Mouse (Mus musculus): ENCODE measurements around the gene Cdk14. TPM values are rescaled to one million over a fixed set of nuclear protein-coding genes. Genes with fewer than 3 reads are reported as not detected.
A peak's percentile ranks its signal among the peaks of the same experiment; 100 is the strongest.

Cdk14 gene
- polyA plus RNA-seq, 1 experiment = 10.1 TPM

DNA sequence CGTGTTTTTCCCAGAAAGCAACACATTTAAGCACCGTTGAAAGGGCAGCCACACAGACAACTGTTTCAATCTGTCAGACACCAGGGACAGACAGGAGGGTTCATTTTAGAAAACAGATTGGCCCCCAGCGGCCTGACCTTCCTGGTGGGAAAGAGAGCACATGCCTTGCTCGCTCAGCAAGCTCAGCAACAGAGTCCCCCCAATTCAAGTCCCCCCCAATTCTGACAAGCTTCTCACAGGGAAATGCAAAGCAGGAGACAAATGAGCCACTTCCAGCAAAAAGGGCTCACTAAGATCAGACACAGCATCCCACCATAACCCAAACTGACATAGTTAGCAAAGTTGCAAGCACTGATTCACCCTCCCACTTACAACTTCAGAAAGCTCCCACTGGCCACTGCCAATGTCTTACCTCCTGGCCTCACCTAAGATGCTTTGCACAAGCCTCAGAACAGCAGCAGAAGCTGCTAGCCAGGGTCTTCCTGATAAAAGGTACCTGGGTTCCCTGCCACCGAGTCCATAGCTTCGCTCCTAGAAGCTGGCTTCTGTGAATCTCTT is 551.5 kb downstream of the Cdk14 start:
- H3K4me1 ChIP-seq (ENCODE audit: control insufficient read depth, insufficient read depth, insufficient read length, low read length) = no peaks in the 10 kb centered on the region
- no peak overlapping the region for H3K4me3 ChIP-seq (ENCODE audit: insufficient read depth, low read depth, low read length)
- no peak overlapping the region for H3K27ac ChIP-seq (replicated peaks; ENCODE audit: low read depth, low read length)

DNA sequence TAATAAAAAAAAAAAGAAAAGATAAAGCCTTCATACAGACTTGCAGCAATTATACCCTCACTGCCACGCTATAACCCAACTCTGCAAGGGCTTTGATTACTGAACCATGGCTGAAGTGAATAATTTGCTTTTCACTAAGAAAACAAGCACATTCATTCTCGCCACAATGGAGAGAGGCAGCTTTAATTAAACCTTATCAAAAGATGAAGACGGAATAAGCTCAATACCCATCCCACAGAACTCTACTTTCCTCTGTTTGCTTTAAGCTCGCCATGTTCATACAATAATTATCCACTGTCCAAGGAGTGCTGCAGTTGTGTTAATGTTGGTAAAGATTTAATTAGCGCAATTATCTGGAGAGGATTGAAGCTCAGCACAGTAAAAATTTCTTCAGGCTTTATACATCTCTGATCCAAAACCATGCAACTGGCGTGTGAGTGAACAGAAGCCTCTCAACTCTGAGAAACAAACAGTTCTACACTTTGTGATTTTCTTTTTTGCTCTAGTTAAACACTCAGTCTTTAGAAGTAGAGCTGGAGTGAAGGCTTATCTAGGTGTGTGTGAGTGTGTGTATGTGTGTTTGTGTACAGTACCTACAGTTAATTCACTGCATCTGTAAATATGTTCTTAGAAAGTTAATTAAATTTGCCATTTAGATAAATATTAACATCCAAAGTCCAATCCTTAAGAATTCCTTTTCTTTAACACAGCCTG is 552.1 kb downstream of the Cdk14 start:
- Histone ChIP-seq H3K4me1 (ENCODE audit: control insufficient read depth, insufficient read depth, insufficient read length, low read length) (no peaks in the 10 kb centered on the region), H3K4me3 (ENCODE audit: insufficient read depth, low read depth, low read length) (no peak overlapping the region), H3K27ac (replicated peaks; ENCODE audit: low read depth, low read length) (no peak overlapping the region)

DNA sequence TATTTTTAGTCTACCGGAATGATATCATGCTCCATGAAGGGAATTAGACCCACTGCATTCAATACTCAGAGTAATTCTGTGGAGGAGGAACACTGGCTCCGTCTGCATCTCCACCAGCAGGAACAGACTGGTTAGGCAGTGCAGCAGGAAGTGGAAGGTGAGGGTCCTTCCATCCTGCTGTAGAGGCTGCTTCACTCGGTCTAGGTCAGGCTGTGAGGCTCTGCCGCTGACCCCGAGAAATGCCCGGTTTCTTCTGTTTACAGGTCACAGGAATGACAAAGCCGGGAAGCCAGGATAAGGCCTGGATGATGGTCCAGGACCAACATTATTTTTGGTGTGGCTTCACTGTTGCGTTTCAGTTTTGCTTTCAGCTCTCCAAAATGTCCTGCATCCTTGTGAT is 553.2 kb downstream of the Cdk14 start:
- Histone ChIP-seq H3K27ac (replicated peaks; ENCODE audit: low read depth, low read length) (no peak overlapping the region), H3K4me3 (ENCODE audit: insufficient read depth, low read depth, low read length) (no peak overlapping the region), H3K4me1 (ENCODE audit: control insufficient read depth, insufficient read depth, insufficient read length, low read length) (no peaks in the 10 kb centered on the region)

DNA sequence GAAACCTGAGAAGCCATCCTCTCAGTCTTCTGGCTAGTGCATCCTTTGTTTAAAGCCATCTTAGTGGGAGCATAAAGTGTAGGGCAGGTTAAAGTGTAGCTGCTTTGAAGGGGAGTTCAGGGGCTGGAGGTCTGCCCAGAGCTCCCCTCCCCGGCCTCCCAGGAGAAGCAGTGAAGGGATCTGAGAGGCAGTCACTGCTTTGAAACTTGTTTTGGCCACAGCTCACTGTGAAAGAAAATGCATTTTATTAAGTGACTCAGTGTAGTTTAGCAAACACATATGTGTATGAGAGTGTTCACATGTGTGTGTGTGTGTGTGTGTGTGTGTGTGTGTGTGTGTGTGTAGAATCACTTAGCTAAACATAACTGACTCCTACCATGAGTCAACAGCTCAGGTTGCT is 554.0 kb downstream of the Cdk14 start:
- Histone ChIP-seq H3K4me3 (ENCODE audit: insufficient read depth, low read depth, low read length) (no peak overlapping the region), H3K4me1 (ENCODE audit: control insufficient read depth, insufficient read depth, insufficient read length, low read length) (no peaks in the 10 kb centered on the region), H3K27ac (replicated peaks; ENCODE audit: low read depth, low read length) (no peak overlapping the region)

DNA sequence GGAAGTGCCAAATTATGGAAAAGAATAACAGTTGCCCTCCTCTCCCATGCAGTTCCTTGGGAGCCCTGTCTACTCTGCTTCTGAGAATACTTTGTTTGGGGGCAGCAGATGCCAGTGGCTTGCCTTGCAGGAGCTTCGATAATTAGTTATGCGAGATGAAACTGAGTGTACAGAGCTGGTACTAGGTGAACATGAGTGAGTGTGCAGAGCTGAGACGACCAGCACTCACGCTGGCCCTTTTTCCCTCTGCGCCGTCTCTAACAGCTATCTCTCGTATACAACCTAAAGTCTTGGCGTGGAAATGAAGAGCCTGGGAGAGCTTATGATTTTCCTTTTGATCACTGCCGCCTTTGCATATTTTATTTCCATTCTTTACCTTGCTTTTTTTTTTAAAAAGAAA is 558.5 kb downstream of the Cdk14 start:
- no peak overlapping the region for H3K27ac ChIP-seq (replicated peaks; ENCODE audit: low read depth, low read length)
- H3K4me3 ChIP-seq (ENCODE audit: insufficient read depth, low read depth, low read length) = no peak overlapping the region
- no peaks in the 10 kb centered on the region for H3K4me1 ChIP-seq (ENCODE audit: control insufficient read depth, insufficient read depth, insufficient read length, low read length)

DNA sequence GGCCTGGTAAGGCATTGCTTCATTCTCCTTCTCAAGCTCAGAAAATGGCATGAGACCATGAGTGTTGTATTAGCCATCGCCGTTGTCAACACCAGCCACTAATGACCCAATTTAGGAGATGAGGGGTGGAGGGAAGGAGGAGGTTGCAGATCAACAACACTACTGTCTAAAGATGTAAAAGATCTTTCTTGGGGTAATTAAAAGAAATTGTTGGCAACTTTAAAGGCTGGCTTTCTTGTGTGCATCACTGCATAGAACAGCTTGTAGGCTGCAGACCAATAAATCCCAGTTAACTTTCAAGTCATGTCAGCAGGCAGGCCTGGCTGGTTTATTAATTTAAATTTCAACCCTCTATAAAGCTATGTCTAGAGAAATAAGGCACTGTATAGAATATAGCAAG is 559.0 kb downstream of the Cdk14 start:
- H3K4me1 ChIP-seq (ENCODE audit: control insufficient read depth, insufficient read depth, insufficient read length, low read length) = no peaks in the 10 kb centered on the region
- no peak overlapping the region for H3K27ac ChIP-seq (replicated peaks; ENCODE audit: low read depth, low read length)
- H3K4me3 ChIP-seq (ENCODE audit: insufficient read depth, low read depth, low read length) = no peak overlapping the region

DNA sequence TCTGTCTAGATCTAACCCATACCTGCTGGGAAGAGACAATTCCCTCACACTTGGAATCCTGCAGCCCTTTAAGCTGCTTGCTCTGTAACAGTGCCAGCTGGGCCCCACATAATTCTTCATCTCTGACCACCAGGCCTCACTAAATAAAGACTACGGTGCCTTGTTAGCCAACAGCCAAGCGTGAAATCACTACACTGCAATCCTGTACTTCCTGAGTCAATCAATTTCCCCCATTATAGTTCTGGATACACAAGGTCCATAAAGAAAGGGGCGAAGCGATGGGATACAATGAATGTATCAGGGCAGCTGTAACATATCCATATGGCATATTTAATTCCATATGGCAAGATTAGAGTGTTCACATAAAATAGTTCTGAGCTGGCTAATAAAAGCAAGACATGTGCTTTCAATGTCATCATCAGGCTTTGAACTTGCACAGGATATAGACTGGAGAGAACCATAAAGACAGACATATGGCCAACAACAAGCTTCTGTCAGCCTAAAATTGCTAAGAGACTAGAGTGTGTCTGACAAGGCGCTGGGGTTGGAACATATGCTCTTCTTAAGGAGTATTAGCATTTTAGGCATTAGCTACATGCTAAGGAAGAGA is 562.0 kb downstream of the Cdk14 start:
- no peak overlapping the region for H3K4me3 ChIP-seq (ENCODE audit: insufficient read depth, low read depth, low read length)
- no peaks in the 10 kb centered on the region for H3K4me1 ChIP-seq (ENCODE audit: control insufficient read depth, insufficient read depth, insufficient read length, low read length)
- H3K27ac ChIP-seq (replicated peaks; ENCODE audit: low read depth, low read length) = no peak overlapping the region

DNA sequence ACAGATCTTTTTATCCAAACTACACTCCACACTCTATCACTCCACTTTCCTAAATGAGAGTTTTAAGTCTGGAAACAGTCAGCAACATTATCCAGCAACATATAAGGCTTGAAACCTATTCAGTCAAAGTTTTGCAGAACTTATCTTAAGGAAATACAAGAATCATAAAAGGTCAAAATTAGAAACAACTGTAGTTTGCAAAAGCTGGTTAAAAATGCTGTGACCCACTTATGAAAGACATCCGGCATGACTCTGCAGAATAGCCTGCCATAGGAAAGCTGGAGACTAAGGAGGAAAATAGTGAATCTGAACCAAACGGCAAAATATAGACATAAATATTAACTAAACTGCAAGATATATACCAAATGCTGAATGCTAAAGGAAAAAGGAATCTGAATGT is 566.6 kb downstream of the Cdk14 start:
- no peak overlapping the region for H3K27ac ChIP-seq (replicated peaks; ENCODE audit: low read depth, low read length)
- no peaks in the 10 kb centered on the region for H3K4me1 ChIP-seq (ENCODE audit: control insufficient read depth, insufficient read depth, insufficient read length, low read length)
- H3K4me3 ChIP-seq (ENCODE audit: insufficient read depth, low read depth, low read length) = no peak overlapping the region

DNA sequence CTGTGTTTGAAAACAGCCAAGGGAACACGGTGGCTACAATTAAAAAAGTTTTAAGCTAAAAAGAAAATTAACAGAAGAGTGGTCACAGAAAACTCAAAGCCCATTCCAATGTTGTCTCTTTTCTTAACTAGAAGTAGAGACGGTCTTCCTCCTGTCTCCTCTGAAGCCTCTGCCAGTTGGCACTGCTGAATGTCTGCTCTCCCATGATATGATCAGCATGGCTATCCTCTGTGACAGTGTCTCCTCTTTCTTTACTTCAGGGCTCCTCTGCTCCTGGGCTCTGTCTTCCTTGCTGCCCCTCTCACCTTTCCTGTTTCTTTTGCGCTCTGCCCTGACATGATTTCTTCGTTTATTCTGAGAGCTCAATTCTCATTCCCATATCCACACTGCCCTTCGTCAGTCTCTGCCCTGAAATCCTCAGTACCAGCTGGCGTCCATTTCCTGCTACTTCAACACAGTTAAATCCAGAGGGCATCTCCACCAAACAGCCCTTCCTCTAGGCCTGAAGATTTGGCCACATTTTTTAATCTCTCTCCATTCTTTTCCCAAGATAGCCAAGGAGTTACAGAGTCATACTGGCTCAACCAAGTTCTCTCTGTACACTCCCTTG is 567.3 kb downstream of the Cdk14 start:
- Histone ChIP-seq H3K4me1 (ENCODE audit: control insufficient read depth, insufficient read depth, insufficient read length, low read length) (no peaks in the 10 kb centered on the region), H3K4me3 (ENCODE audit: insufficient read depth, low read depth, low read length) (no peak overlapping the region), H3K27ac (replicated peaks; ENCODE audit: low read depth, low read length) (no peak overlapping the region)

DNA sequence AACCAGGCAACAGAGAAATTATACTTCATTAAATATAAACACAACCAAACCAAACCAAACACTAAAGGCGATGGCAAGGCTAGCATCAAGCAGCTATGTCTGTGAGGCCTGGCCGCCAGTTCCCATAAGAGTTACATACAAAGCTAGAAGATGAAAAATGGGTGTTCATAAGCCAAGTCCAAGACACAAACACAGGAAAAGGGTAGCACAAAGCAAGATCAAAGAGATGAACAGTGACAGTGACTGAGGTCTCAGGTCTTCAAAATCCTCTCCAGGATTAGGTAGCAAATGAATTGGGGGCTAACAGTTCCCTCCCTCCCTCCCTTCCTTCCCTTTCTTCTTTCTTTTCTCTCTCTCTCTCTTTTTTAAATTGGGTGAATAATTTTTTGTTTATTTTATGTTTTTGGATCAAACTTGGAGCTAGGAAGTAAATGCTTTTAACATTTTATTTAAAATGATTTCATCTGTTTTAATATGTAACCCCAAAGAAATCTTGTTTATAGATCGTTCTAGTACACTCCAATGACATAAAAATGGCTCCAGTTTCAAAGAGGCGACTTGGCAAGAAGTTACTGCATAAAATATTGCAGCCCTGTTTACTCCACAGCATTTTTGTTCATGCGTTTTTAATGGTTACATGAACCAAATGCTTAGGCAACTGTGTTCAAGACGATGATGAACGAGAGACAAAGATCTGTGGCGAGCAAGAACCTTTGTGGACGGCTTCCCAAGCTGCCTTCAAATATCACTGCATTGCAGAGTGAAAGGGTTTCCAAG is 568.0 kb downstream of the Cdk14 start:
- Histone ChIP-seq H3K27ac (replicated peaks; ENCODE audit: low read depth, low read length) (no peak overlapping the region), H3K4me1 (ENCODE audit: control insufficient read depth, insufficient read depth, insufficient read length, low read length) (no peaks in the 10 kb centered on the region), H3K4me3 (ENCODE audit: insufficient read depth, low read depth, low read length) (no peak overlapping the region)

DNA sequence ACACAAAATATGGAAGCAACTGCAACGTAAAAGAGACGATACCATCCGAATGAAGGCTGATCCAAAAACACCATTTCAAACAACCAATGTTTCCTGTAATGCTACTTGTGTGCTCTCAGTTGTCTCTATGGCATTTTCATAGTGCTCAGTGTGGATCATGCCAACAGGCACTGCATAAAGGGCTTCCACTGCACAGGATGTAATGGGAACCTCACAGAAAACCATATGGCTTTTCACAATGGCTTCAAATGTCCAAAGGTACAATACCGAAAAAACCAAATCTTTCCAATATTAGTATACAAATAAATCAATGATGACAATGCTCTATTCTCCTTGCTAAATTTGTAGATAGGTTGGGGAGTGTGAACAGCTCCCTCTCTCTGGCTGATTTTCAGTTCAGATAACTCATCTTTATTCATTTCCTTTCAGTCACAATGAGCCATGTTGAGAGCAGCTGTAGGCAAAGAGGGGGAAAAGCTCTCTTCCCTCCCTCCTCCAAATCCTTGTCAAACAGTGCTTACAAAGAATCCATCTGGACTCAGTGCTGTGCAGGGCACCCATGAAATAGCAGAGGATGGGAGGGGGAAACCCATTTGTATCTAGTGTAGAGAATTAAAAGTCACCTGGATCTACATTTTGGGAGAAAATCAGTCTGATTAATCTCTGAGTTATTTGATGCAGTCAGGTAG is 568.7 kb downstream of the Cdk14 start:
- Histone ChIP-seq H3K4me1 (ENCODE audit: control insufficient read depth, insufficient read depth, insufficient read length, low read length) (no peaks in the 10 kb centered on the region), H3K4me3 (ENCODE audit: insufficient read depth, low read depth, low read length) (no peak overlapping the region), H3K27ac (replicated peaks; ENCODE audit: low read depth, low read length) (no peak overlapping the region)

DNA sequence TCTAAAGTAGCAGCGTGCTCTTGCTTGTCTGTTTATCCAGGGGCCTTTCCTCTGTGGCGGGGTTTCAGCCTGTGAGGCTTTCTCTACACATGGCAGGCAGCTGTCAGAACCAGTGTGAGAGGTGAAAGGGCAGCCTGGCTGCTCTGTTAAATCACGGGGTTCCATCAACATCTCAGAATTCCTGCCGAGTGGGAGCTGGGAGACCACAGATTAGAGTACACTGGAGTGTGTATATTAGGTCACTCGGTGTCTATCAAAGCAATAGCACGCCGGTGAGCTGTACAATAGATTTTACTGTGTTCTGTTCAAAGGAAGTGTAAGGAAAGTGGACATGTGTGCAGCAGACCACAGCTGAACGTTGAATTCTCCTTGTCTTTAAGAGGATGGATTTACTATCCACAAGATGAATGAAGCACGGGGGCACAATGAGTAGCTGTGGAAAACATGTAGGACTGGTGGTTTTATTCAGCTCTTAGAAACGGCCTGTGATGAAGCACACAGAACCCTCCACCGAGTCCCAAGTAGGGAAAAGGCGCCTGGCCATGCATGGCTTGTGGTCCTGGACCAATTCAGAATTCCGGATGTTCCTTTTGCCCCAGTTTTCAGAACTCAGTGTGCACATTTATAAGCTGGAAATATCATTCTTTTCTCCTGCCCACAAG is 585.2 kb downstream of the Cdk14 start:
- Histone ChIP-seq H3K4me1 (ENCODE audit: control insufficient read depth, insufficient read depth, insufficient read length, low read length) (peaks cover 6% of the 10 kb centered on the region; the same call in 1 of the 2 replicates), H3K4me3 (ENCODE audit: insufficient read depth, low read depth, low read length) (no peak overlapping the region), H3K27ac (replicated peaks; ENCODE audit: low read depth, low read length) (peak overlapping the region; percentile 83)

DNA sequence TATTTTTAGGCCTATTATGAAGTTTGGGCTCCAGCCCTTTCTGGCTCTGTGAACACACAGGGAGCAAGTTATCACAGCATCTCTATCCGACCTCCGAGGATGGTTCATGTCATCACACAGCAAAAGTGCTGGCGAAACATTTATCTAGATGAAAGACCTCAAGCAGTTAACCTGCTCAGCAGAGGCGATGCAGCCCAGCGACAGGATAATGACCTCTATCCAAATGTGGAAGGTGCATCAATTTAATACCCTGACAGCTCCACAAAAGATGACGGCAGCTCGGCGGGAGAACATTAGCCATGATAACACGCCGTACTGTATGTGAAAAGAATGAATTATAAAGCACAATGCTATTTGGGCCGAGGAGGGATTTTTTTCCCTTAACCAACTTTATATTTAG is 586.2 kb downstream of the Cdk14 start:
- Histone ChIP-seq H3K4me1 (ENCODE audit: control insufficient read depth, insufficient read depth, insufficient read length, low read length) (peaks cover 6% of the 10 kb centered on the region; the same call in 1 of the 2 replicates), H3K27ac (replicated peaks; ENCODE audit: low read depth, low read length) (peak overlapping the region; percentile 27; the same call in 1 of the 2 replicates), H3K4me3 (ENCODE audit: insufficient read depth, low read depth, low read length) (no peak overlapping the region)

DNA sequence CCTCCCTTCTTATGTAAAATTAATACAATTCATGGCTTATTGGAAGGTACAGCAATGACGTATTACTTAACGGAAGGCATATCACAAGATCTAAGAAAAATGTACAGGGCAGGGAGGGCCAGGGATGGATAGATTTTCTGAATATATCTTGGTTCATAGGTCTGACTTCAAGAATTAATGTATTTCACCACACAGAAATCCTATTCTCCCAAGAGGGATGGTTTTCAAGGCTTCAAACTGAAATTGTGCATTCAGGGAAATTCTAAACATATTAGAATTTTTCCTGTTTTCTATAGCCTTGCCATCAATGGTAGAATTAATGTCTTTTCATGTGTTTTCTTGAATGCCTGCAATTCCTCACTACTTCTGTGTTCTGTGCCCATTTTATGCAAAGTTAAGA is 593.2 kb downstream of the Cdk14 start:
- no peak overlapping the region for H3K27ac ChIP-seq (replicated peaks; ENCODE audit: low read depth, low read length)
- no peak overlapping the region for H3K4me3 ChIP-seq (ENCODE audit: insufficient read depth, low read depth, low read length)
- no peaks in the 10 kb centered on the region for H3K4me1 ChIP-seq (ENCODE audit: control insufficient read depth, insufficient read depth, insufficient read length, low read length)

Data from brown adipose tissue, adult 24 weeks (tissue).